Mouse (Mus musculus) cerebellum, postnatal 14 days (tissue): ENCODE data around the gene Msantd3.

Experiments
- DNase-seq, 2 experiments: peaks; one replicate each; pipeline ENCODE4 v3.0.0; 2021; ENCODE audit warnings: mixed read lengths in 2 of 2

Msantd3 gene

GRCm38 (mm10) chr4:48610251-48610650 is 70.5 kb downstream of the Msantd3 start:
- no peak for DNase-seq
